Mouse (Mus musculus) embryonic facial prominence, embryonic 11.5 days (tissue): ENCODE measurements around the gene Arl8b. TPM values are rescaled to one million over a fixed set of nuclear protein-coding genes. Genes with fewer than 3 reads are reported as not detected.

ENCODE experiments used
- ATAC-seq: fragments of 200-750 bp; cut with Nextera tagmentation; replicated peaks from 2 replicates; pipeline ENCODE4 v1.8.0; 2017; ENCODE audit warnings: low read depth; ENCODE audit not compliant: insufficient number of reproducible peaks, low FRiP score, low TSS enrichment
- DNase-seq: peaks from one replicate; pipeline ENCODE4 v3.0.0-alpha.2; 2015; ENCODE audit warnings: low spot score
- H3K27ac ChIP-seq: fragments of 300-500 bp; sonication (generic); replicated peaks from 2 replicates; pipeline ENCODE4 v1.5.1; 2014; ENCODE audit warnings: mild to moderate bottlenecking, low read depth, low read length, control low read depth
- H3K27me3 ChIP-seq: fragments of 300-500 bp; sonication (generic); 2 replicates; pipeline ENCODE4 v1.6.1; 2014; ENCODE audit warnings: mild to moderate bottlenecking, low read length, moderate library complexity, mixed read lengths; ENCODE audit not compliant: control insufficient read depth, insufficient read depth
- H3K36me3 ChIP-seq: fragments of 300-500 bp; sonication (generic); replicated peaks from 2 replicates; pipeline ENCODE4 v1.6.1; 2014; ENCODE audit warnings: low read depth, mild to moderate bottlenecking, low read length, moderate library complexity, mixed read lengths; ENCODE audit not compliant: control insufficient read depth, insufficient read depth
- H3K4me1 ChIP-seq: fragments of 300-500 bp; sonication (generic); 2 replicates; pipeline ENCODE4 v1.6.1; 2014; ENCODE audit warnings: low read length, mixed read lengths; ENCODE audit not compliant: control insufficient read depth, insufficient read depth
- H3K4me2 ChIP-seq: fragments of 300-500 bp; sonication (generic); 2 replicates; pipeline ENCODE4 v1.6.1; 2014; ENCODE audit warnings: low read depth, mild to moderate bottlenecking, control low read depth, low read length, moderate library complexity
- H3K4me3 ChIP-seq: fragments of 300-500 bp; sonication (generic); 2 replicates; pipeline ENCODE4 v1.5.1; 2014; ENCODE audit warnings: low read depth, low read length, control low read depth
- H3K9ac ChIP-seq: fragments of 300-500 bp; sonication (generic); replicated peaks from 2 replicates; pipeline ENCODE4 v1.6.1; 2014; ENCODE audit warnings: mild to moderate bottlenecking, control low read depth, low read length
- H3K9me3 ChIP-seq: fragments of 300-500 bp; sonication (generic); replicated peaks from 2 replicates; pipeline ENCODE4 v1.6.1; 2016; ENCODE audit warnings: mild to moderate bottlenecking, low read length, inconsistent platforms, mixed read lengths; ENCODE audit not compliant: control insufficient read depth
- WGBS: fragments of 180-500 bp; shearing (Covaris S2); extraction: QIAGEN DNeasy Blood & Tissue Kit; methylation state at CpG from one replicate; pipeline ENCODE4 v1.1.7; 2014; 5-methylcytosine and 5-hydroxymethylcytosine counted together
- polyA plus RNA-seq: library from polyadenylated mRNA; unstranded; fragments of >200 nt; fragmentation: Nextera tagmentation; extraction: Ambion mirVana; gene quantifications from 2 replicates; pipeline ENCODE4 v1.2.1, GENCODE M21; 2014

Gene Arl8b
- polyA plus RNA-seq, 1 experiment from 2014 or later, result 83.6 TPM

DNA sequence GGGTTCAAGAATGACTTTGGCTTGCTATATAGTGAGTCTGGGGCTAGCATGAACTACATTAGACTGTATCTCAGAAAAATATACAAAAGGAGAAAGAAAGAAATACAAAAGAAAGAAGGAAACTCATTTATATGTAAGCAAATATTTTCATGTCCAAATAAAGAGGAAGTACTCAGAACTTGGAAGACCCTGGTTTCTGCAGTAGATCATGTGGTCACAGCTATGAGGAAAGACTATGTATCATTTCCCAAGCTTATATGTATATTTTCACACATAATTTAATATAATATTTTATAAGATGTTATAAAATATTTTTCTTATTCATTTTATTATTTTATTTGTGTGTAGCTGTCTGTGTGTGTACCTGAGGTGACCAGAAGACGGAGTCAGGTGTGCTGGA is 29.4 kb upstream of the Arl8b start:
- Histone ChIP-seq H3K27me3 (no peaks in the 10 kb centered on the region), H3K27ac (no peak overlapping the region), H3K36me3 (no peaks in the 10 kb centered on the region), H3K9me3 (no peaks in the 10 kb centered on the region), H3K4me1 (no peaks in the 10 kb centered on the region), H3K4me2 (no peak overlapping the region), H3K9ac (no peak overlapping the region), H3K4me3 (no peak overlapping the region)
- no peak for DNase-seq
- ATAC-seq, result no peak
- 85% methylated on average over 1 of the region's 1 CpGs for WGBS

DNA sequence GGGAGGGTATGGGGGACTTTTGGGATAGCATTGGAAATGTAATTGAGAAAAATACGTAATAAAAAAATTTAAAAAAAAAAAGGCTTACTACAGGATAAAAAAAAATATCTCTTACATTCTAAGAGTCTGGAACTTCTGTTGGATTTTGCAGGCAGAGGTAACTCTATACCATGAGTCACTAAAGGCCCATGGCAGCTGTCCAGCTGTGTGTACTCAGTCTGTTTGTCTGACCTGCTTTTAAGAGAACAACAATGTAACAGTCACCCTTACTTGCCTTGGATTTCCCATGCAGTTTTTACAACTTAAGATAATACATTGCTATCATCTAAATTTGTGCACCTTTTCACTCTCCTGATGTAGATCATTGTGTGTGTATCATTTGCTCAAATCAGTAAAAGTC is 28.5 kb upstream of the Arl8b start:
- H3K4me2 ChIP-seq, result no peak overlapping the region
- H3K9me3 ChIP-seq, result no peaks in the 10 kb centered on the region
- no peaks in the 10 kb centered on the region for H3K36me3 ChIP-seq
- no peak overlapping the region for H3K9ac ChIP-seq
- no peak for ATAC-seq
- H3K4me1 ChIP-seq, result no peaks in the 10 kb centered on the region
- H3K27me3 ChIP-seq, result no peaks in the 10 kb centered on the region
- 82% methylated on average over 1 of the region's 1 CpGs for WGBS
- no peak for DNase-seq
- H3K4me3 ChIP-seq, result no peak overlapping the region
- H3K27ac ChIP-seq, result no peak overlapping the region

DNA sequence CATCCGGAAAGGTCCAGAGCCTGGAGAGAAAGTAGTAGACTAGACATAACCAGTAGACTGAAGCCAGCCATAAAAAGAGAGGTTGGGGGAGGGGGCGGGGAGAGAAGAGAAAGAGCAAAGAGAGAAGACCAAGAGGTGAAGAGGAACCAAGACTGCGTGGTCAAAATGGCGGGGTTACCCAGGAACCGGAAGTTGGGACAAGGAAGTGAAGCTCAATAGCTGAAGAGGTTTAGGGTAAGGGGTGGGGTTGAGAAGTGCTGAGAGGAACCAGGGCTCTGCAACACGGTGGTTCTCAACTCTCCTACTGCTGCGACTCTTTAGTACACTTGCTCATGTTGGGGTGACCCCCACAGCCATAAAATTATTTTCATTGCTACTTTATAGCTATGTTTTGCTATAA is 27.0 kb upstream of the Arl8b start:
- H3K27me3 ChIP-seq, result no peaks in the 10 kb centered on the region
- WGBS, result 96% methylated on average over 7 of the region's 7 CpGs
- no peaks in the 10 kb centered on the region for H3K9me3 ChIP-seq
- H3K27ac ChIP-seq, result no peak overlapping the region
- no peak for DNase-seq
- no peak overlapping the region for H3K4me2 ChIP-seq
- H3K9ac ChIP-seq, result no peak overlapping the region
- no peak overlapping the region for H3K4me3 ChIP-seq
- no peaks in the 10 kb centered on the region for H3K36me3 ChIP-seq
- H3K4me1 ChIP-seq, result no peaks in the 10 kb centered on the region
- no peak for ATAC-seq

DNA sequence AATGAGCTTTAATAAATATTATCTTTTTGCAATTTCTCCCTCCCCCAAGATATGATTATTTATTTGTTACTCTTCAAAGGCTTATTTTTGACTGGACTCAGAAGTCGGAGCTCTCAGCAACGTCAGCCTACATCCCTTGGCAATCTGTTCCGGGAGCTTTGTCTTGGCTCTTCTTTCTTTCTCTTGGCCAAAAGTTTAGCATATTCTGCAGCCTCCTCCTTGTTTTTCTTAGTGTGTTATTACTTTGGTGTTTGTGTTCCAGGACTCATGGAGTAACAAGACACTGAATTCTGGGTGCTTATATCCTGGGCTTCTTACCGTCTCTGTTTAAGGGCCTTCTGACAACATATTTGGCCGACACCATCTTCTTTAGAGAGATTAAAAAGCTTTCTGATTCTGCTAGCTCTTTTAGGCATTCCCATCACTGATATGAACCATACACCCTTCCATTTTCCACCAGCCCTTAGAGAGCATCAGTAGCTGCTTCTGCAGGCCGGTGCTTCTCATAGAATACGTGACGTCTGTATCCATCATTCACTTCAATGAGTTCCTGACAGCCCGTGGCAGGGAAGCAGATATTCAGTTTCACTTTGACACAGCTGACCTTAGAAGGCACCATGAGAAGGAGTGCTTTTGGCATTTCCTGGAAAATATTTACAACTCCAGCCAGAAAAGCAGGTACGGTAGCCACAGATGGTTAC is 23.8 kb upstream of the Arl8b start:
- Histone ChIP-seq H3K4me3 (no peak overlapping the region), H3K9ac (no peak overlapping the region), H3K27ac (no peak overlapping the region), H3K36me3 (no peaks in the 10 kb centered on the region), H3K9me3 (no peaks in the 10 kb centered on the region), H3K4me2 (no peak overlapping the region), H3K27me3 (no peaks in the 10 kb centered on the region), H3K4me1 (no peaks in the 10 kb centered on the region)
- ATAC-seq (no peak), DNase-seq (no peak)
- WGBS, result 73% methylated on average over 10 of the region's 10 CpGs

DNA sequence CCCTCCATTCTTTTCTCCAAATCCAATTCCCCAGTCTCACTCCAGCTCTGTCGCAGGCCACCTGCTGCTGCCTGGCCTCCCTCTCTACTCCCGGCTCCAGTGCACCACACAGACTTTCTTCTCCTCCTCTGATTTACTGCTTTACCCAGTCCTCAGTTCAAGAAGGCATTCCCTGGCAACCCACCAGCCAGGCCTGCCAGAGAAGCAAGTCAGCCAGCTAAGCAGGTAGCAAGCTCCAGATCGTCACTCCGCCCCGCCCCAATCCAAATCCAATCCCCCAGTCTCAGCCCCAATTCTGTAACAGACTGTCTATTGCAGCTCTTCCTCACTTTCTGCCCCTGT is 23.2 kb upstream of the Arl8b start:
- ATAC-seq, result no peak

DNA sequence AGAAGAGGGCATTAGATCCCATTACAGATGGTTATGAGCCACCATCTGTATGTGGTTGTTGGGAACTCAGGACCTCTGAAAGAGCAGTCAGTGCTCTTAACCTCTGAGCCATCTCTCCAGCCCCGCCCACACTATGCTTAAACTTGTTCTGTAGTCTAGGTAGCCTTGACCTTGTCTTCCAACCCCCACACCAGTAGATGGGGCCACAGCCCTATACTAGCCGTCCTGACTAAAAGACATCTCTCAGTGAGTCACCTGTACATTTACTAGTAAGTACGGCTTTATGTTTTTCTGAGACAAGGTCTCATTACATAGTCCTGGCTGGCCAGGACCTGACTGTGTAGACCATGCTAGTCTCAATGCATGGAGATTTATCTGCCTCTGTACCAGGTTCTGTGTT is 12.0 kb upstream of the Arl8b start:
- Histone ChIP-seq H3K27me3 (no peaks in the 10 kb centered on the region), H3K9me3 (no peaks in the 10 kb centered on the region), H3K4me3 (no peak overlapping the region), H3K27ac (no peak overlapping the region), H3K4me1 (no peaks in the 10 kb centered on the region), H3K36me3 (no peaks in the 10 kb centered on the region), H3K9ac (no peak overlapping the region), H3K4me2 (no peak overlapping the region)
- DNase-seq, result no peak
- 74% methylated on average over 3 of the region's 3 CpGs for WGBS
- ATAC-seq, result no peak

More for the DNA sequence above, 23.2 kb upstream of the Arl8b start:
- Histone ChIP-seq H3K4me1 (no peaks in the 10 kb centered on the region), H3K4me2 (no peak overlapping the region), H3K36me3 (no peaks in the 10 kb centered on the region), H3K9me3 (no peaks in the 10 kb centered on the region), H3K4me3 (no peak overlapping the region), H3K27ac (no peak overlapping the region), H3K27me3 (no peaks in the 10 kb centered on the region), H3K9ac (no peak overlapping the region)
- 66% methylated on average over 5 of the region's 5 CpGs for WGBS
- no peak for DNase-seq

DNA sequence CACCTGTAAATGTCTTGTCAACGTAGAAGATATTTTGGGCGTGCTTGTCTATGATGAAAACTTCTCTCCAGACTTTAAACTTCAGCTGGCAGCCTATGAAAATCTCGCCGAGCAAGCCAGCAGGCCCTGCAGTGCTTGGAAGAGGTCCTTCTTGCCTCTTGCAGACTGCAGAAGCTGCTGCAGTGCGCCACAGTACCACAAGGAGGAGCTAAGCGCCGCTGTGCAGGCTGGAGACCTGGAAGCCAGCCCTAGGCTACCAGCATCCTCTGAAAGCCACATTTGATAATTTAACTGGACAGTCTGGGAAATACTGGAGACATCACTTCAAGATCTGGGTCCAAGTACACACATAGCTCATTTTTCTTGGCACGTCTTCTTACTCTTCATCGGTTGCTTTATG is 10.0 kb upstream of the Arl8b start:
- ATAC-seq (no peak), DNase-seq (peak; percentile 84)
- Histone ChIP-seq H3K36me3 (no peaks in the 10 kb centered on the region), H3K27me3 (no peaks in the 10 kb centered on the region), H3K27ac (no peak overlapping the region), H3K4me3 (no peak overlapping the region), H3K4me1 (no peaks in the 10 kb centered on the region), H3K9ac (no peak overlapping the region), H3K4me2 (no peak overlapping the region), H3K9me3 (no peaks in the 10 kb centered on the region)
- WGBS, result 14% methylated on average over 9 of the region's 9 CpGs

DNA sequence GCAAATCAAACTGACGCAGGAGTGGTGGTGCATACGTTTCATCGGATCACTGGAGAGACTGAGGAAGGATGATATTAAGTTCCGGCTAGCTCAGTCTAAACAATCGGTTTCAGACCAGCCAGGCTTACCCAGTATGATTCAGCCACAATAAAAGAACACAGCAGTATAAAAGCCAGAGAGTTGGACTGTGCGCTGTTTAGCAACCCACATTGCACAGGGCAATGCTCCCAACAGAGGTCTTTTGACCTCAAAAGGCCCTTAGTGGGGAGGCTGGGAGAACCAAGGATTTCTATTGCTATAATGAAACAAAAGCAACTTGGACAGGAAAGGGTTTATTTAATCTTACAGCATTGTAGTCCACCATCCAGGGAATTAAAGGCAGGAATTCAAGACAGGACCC is 9.4 kb upstream of the Arl8b start:
- Histone ChIP-seq H3K9ac (no peak overlapping the region), H3K27me3 (no peaks in the 10 kb centered on the region), H3K36me3 (no peaks in the 10 kb centered on the region), H3K4me2 (no peak overlapping the region), H3K4me1 (no peaks in the 10 kb centered on the region), H3K4me3 (no peak overlapping the region), H3K27ac (no peak overlapping the region), H3K9me3 (no peaks in the 10 kb centered on the region)
- WGBS, result 90% methylated on average over 6 of the region's 6 CpGs
- no peak for ATAC-seq
- no peak for DNase-seq
